Mouse (Mus musculus): ENCODE results near the gene Slc44a1. TPM values are rescaled to one million over a fixed set of nuclear protein-coding genes. Genes with fewer than 3 reads are reported as not detected.

Gene Slc44a1
- polyA plus RNA-seq (2012) = 0.06 and 0.07 TPM in 2 replicates

- Histone ChIP-seq H3K4me1 (ENCODE audit: control insufficient read depth) (peaks cover 42% of the 10 kb centered on the region), H3K36me3 (ENCODE audit: control insufficient read depth) (no peaks in the 10 kb centered on the region), H3K9me3 (ENCODE audit: control insufficient read depth, low read length) (peaks cover 3% of the 10 kb centered on the region; the same call in 1 of the 2 replicates), H3K4me3 (replicated peaks) (peak within 1 kb of the TSS; percentile 75), H3K27me3 (ENCODE audit: control insufficient read depth) (peaks cover 52% of the 10 kb centered on the region)
- TF ChIP-seq TAL1 (IDR thresholded peaks at IDR 0.05; ENCODE audit: low read length) (no peak), GATA1 (IDR thresholded peaks at IDR 0.05; ENCODE audit: low read length) (no peak)
These were observed at the start of gene Slc44a1 for GRCm38 (mm10) chr4:53440010-53440815. Gene Slc44a1, plus strand, starts transcription at chr4:53440413.

- Histone ChIP-seq H3K27me3 (ENCODE audit: control insufficient read depth) (no peaks in the 10 kb centered on the region), H3K9me3 (ENCODE audit: control insufficient read depth, low read length) (no peaks in the 10 kb centered on the region), H3K4me3 (replicated peaks) (no peak overlapping the region), H3K4me1 (ENCODE audit: control insufficient read depth) (no peaks in the 10 kb centered on the region), H3K36me3 (ENCODE audit: control insufficient read depth) (no peaks in the 10 kb centered on the region)
- no peak for TF ChIP-seq TAL1 (IDR thresholded peaks at IDR 0.05; ENCODE audit: low read length)
- TF ChIP-seq GATA1 (IDR thresholded peaks at IDR 0.05; ENCODE audit: low read length) = no peak
These were observed 45.2 kb upstream of the Slc44a1 start for GRCm38 (mm10) chr4:53395002-53395401.

DNA sequence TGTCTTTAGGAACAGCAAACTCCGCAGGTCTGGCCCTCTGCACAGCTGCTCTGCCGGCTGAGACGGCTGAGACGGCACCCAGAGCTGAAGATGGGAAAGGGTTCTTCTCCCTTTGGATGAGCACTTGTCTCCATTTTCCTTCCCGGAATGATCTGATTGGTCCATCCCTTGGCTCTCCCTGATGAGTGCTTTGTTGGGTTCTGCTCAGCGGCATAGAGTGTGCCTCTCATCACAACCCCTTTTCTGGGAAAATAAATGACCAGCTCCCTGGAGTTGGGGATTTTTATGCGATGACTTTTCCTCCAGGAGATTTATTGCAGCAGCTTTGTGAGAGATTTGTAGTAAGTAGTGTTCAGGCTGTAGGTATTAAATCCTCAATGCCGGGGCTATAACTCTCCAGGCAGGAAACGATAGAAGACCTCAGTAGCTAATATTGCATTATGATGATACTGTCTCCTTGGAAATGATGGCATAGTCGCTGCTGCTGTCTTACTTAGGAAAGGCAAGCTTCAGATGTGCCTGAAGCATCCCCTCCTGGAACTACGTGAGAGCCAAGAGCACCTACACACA, 43.5 kb upstream of the Slc44a1 start:
- H3K36me3 ChIP-seq (ENCODE audit: control insufficient read depth) = no peaks in the 10 kb centered on the region
- H3K4me3 ChIP-seq (replicated peaks) = no peak overlapping the region
- H3K4me1 ChIP-seq (ENCODE audit: control insufficient read depth) = no peaks in the 10 kb centered on the region
- no peak for TF ChIP-seq GATA1 (IDR thresholded peaks at IDR 0.05; ENCODE audit: low read length)
- TF ChIP-seq TAL1 (IDR thresholded peaks at IDR 0.05; ENCODE audit: low read length) = no peak
- H3K27me3 ChIP-seq (ENCODE audit: control insufficient read depth) = no peaks in the 10 kb centered on the region
- H3K9me3 ChIP-seq (ENCODE audit: control insufficient read depth, low read length) = no peaks in the 10 kb centered on the region

- no peaks in the 10 kb centered on the region for H3K4me1 ChIP-seq (ENCODE audit: control insufficient read depth)
- TF ChIP-seq TAL1 (IDR thresholded peaks at IDR 0.05; ENCODE audit: low read length) (no peak), GATA1 (IDR thresholded peaks at IDR 0.05; ENCODE audit: low read length) (no peak)
- H3K4me3 ChIP-seq (replicated peaks) = no peak overlapping the region
- no peaks in the 10 kb centered on the region for H3K27me3 ChIP-seq (ENCODE audit: control insufficient read depth)
- no peaks in the 10 kb centered on the region for H3K9me3 ChIP-seq (ENCODE audit: control insufficient read depth, low read length)
- H3K36me3 ChIP-seq (ENCODE audit: control insufficient read depth) = no peaks in the 10 kb centered on the region
These were observed 42.7 kb upstream of the Slc44a1 start for GRCm38 (mm10) chr4:53397280-53398117.

GRCm38 (mm10) chr4:53398561-53398960, 41.7 kb upstream of the Slc44a1 start:
- no peaks in the 10 kb centered on the region for H3K27me3 ChIP-seq (ENCODE audit: control insufficient read depth)
- H3K4me3 ChIP-seq (replicated peaks) = no peak overlapping the region
- TF ChIP-seq GATA1 (IDR thresholded peaks at IDR 0.05; ENCODE audit: low read length) (no peak), TAL1 (IDR thresholded peaks at IDR 0.05; ENCODE audit: low read length) (no peak)
- H3K9me3 ChIP-seq (ENCODE audit: control insufficient read depth, low read length) = no peaks in the 10 kb centered on the region
- H3K36me3 ChIP-seq (ENCODE audit: control insufficient read depth) = no peaks in the 10 kb centered on the region
- H3K4me1 ChIP-seq (ENCODE audit: control insufficient read depth) = no peaks in the 10 kb centered on the region

DNA sequence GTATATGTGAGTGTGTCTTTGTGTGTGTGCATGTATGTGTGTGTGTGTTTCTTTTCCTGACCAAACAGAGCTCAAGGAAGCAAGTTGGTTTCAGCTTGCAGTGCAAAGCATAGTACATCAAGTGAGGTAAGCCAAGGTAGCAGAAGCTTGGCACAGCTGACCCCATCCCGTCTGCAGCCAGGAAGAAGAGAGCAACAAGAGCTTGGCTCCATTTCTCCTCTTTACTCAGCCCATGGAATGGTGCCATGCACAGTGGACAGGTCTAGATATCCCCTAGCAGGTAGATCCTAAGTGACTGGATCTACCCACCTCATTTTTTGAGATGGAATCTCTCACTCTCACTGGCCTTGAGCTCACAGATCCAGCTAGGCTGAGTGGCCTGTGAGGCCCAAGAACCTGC, 40.8 kb upstream of the Slc44a1 start:
- no peak for TF ChIP-seq GATA1 (IDR thresholded peaks at IDR 0.05; ENCODE audit: low read length)
- no peak for TF ChIP-seq TAL1 (IDR thresholded peaks at IDR 0.05; ENCODE audit: low read length)
- Histone ChIP-seq H3K36me3 (ENCODE audit: control insufficient read depth) (no peaks in the 10 kb centered on the region), H3K9me3 (ENCODE audit: control insufficient read depth, low read length) (no peaks in the 10 kb centered on the region), H3K4me1 (ENCODE audit: control insufficient read depth) (no peaks in the 10 kb centered on the region), H3K4me3 (replicated peaks) (no peak overlapping the region), H3K27me3 (ENCODE audit: control insufficient read depth) (no peaks in the 10 kb centered on the region)

DNA sequence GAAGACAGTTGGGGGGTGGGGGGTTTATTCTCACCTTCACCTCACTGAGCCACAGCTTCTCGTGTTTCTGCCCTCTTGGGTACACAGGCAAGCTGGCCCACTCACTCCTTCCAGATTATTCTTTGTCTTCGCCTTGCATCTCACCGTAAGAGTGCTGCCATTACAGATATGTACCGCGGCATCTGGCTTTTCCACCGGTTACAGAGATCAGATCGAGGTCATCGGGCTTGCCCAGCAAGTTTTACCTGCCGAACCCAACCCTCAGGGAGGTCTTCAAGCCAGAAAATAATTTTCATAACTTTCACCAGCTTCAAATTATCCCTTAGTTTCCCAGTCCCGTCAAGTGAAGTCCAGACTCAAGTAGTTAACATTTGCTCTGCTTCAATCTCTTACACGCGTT, 36.8 kb upstream of the Slc44a1 start:
- no peak overlapping the region for H3K4me3 ChIP-seq (replicated peaks)
- no peak for TF ChIP-seq GATA1 (IDR thresholded peaks at IDR 0.05; ENCODE audit: low read length)
- no peak for TF ChIP-seq TAL1 (IDR thresholded peaks at IDR 0.05; ENCODE audit: low read length)
- no peaks in the 10 kb centered on the region for H3K9me3 ChIP-seq (ENCODE audit: control insufficient read depth, low read length)

GRCm38 (mm10) chr4:53404431-53404925, 35.7 kb upstream of the Slc44a1 start:
- Histone ChIP-seq H3K4me3 (replicated peaks) (no peak overlapping the region), H3K4me1 (ENCODE audit: control insufficient read depth) (no peaks in the 10 kb centered on the region), H3K9me3 (ENCODE audit: control insufficient read depth, low read length) (no peaks in the 10 kb centered on the region), H3K36me3 (ENCODE audit: control insufficient read depth) (no peaks in the 10 kb centered on the region), H3K27me3 (ENCODE audit: control insufficient read depth) (no peaks in the 10 kb centered on the region)
- TF ChIP-seq GATA1 (IDR thresholded peaks at IDR 0.05; ENCODE audit: low read length) (no peak), TAL1 (IDR thresholded peaks at IDR 0.05; ENCODE audit: low read length) (no peak)

More for the DNA sequence above, 36.8 kb upstream of the Slc44a1 start:
- Histone ChIP-seq H3K36me3 (ENCODE audit: control insufficient read depth) (no peaks in the 10 kb centered on the region), H3K27me3 (ENCODE audit: control insufficient read depth) (no peaks in the 10 kb centered on the region), H3K4me1 (ENCODE audit: control insufficient read depth) (no peaks in the 10 kb centered on the region)

GRCm38 (mm10) chr4:53406866-53407265, 33.3 kb upstream of the Slc44a1 start:
- H3K4me3 ChIP-seq (replicated peaks) = no peak overlapping the region
- no peaks in the 10 kb centered on the region for H3K9me3 ChIP-seq (ENCODE audit: control insufficient read depth, low read length)
- TF ChIP-seq TAL1 (IDR thresholded peaks at IDR 0.05; ENCODE audit: low read length) (no peak), GATA1 (IDR thresholded peaks at IDR 0.05; ENCODE audit: low read length) (no peak)
- H3K36me3 ChIP-seq (ENCODE audit: control insufficient read depth) = no peaks in the 10 kb centered on the region
- no peaks in the 10 kb centered on the region for H3K27me3 ChIP-seq (ENCODE audit: control insufficient read depth)
- H3K4me1 ChIP-seq (ENCODE audit: control insufficient read depth) = no peaks in the 10 kb centered on the region
